Mouse (Mus musculus): ENCODE measurements around the gene Atp8b4.

GRCm38 (mm10) chr2:126343026-126343593 is 157.4 kb downstream of the Atp8b4 start:
- TF ChIP-seq USF1 (IDR thresholded peaks at IDR 0.05; ENCODE audit: low read depth) (no peak), CTCF (IDR thresholded peaks at IDR 0.05; ENCODE audit: control insufficient read depth, insufficient read depth, insufficient read length) (no peak), MAX (IDR thresholded peaks at IDR 0.05) (no peak)
